14 mouse cellular contexts compared by ENCODE assay signal in genomic region chr10:70279349-70279748, GRCm38 (mm10). TPM values are rescaled to one million over a fixed set of nuclear protein-coding genes. Genes with fewer than 3 reads are reported as not detected.
DNase-seq lines count a peak whose midpoint lies in the region; ATAC-seq and TF ChIP-seq lines count a peak whose summit lies in the region.
"Had no signal": no experiment of that assay in that cellular context is flagged by ENCODE, and none has a peak within 500 bp of the region (broad histone marks: within the 10 kb centered on the region; RNA-seq: fewer than 3 reads in every experiment).

No protein-coding gene starts in this region.

- ATAC-seq in kidney, embryonic 15.5 days (replicated peaks; ENCODE audit: low FRiP score) = no peak
- ATAC-seq in inflammation-experienced regulatory T-cells, adult 6 months = no peak

- TF ChIP-seq EP300 in CH12.LX (IDR thresholded peaks at IDR 0.05; ENCODE audit: low read length) = no peak

- WGBS in kidney, adult 2 months = 80% methylated on average over 8 of the region's 8 CpGs
- 74% methylated on average over 8 of the region's 8 CpGs for WGBS in kidney, embryonic 15.5 days
- 81% methylated on average over 8 of the region's 8 CpGs for whole genome bisulfite sequencing in bone marrow, adult 2 months

- TF ChIP-seq CTCF in kidney, adult 2 months (conservative IDR thresholded peaks at IDR 0.05; ENCODE audit: insufficient read depth, insufficient read length, low read depth, low read length) = peak; percentile 41
- peak; percentile 29 to 36; a peak in 2 of 4 replicates for TF ChIP-seq CTCF in CH12.LX (conservative IDR thresholded peaks at IDR 0.05 in 1 of 2, IDR thresholded peaks at IDR 0.05 in 1 of 2; ENCODE audit: low read depth in 2 of 2, low read length in 2 of 2)
- TF ChIP-seq CTCF in bone marrow, adult 2 months (IDR thresholded peaks at IDR 0.05; ENCODE audit: control insufficient read depth, insufficient read depth, low read length) = peak; percentile 29; the same call in 1 of the 2 replicates

- DNase-seq in kidney, adult 2 months = no peak
- peak; percentile 25 for DNase-seq in lung, postnatal 36 days
- no peak for DNase-seq in lung, postnatal 10 days
- DNase-seq in CH12.LX (ENCODE audit: extremely low read depth) = no peak
- DNase-seq: adrenal gland, postnatal 36 days; cerebellum, adult 11 months; cerebellum, postnatal 36 days; kidney, adult 11 months; right cerebral cortex, postnatal 14 days had no signal

- in situ Hi-C loops in CH12.LX (cut with MboI; ENCODE audit: low pct_ligation_motif_present, low pct_unique_long_range_greater_than_20kb, low sequenced_read_pairs) = loop anchor here (25.0 kb wide), 3 partner anchors 292 to 817 kb away; no protein-coding TSS in a partner anchor

- H3K4me1 ChIP-seq in kidney, adult 2 months (ENCODE audit: control insufficient read depth, insufficient read depth, low read length) = no peaks in the 10 kb centered on the region
- H3K4me1 ChIP-seq in kidney, embryonic 15.5 days = 0 out of 2 replicates have a peak, but pooled peaks cover 5% of the 10 kb centered on the region
- H3K4me1 ChIP-seq in CH12.LX (ENCODE audit: control insufficient read depth in 1 of 2, insufficient read depth in 2 of 2) = no peaks in the 10 kb centered on the region
- no peaks in the 10 kb centered on the region for H3K4me1 ChIP-seq in bone marrow, adult 2 months (ENCODE audit: control insufficient read depth, insufficient read depth, low read length)

- dilution Hi-C loops in CH12.LX (cut with MboI; ENCODE audit: extremely low pct_ligation_motif_present, extremely low pct_unique_long_range_greater_than_20kb, low sequenced_read_pairs) = no loop called here

- no peak overlapping the region for H3K4me2 ChIP-seq in kidney, embryonic 15.5 days
- H3K4me2 ChIP-seq in CH12.LX (ENCODE audit: insufficient read depth, low read depth, poor library complexity, severe bottlenecking) = no peak overlapping the region

- H3K79me2 ChIP-seq in CH12.LX (replicated peaks; ENCODE audit: control insufficient read depth, extremely low read depth, insufficient read depth, poor library complexity, severe bottlenecking) = no peaks in the 10 kb centered on the region

- peaks cover 3% of the 10 kb centered on the region for H3K36me3 ChIP-seq in kidney, adult 2 months (ENCODE audit: control insufficient read depth, insufficient read depth, low read length)
- no peaks in the 10 kb centered on the region for H3K36me3 ChIP-seq in kidney, embryonic 15.5 days
- no peaks in the 10 kb centered on the region for H3K36me3 ChIP-seq in CH12.LX (replicated peaks in 1 of 2; ENCODE audit: control insufficient read depth in 1 of 2, insufficient read depth in 1 of 2, low read length in 1 of 2)

- TF ChIP-seq RAD21 in CH12.LX (IDR thresholded peaks at IDR 0.05; ENCODE audit: low read depth, low read length) = no peak; the same call in 1 of the 2 replicates

- no peak overlapping the region for H3K9ac ChIP-seq in kidney, embryonic 15.5 days
- H3K9ac ChIP-seq in CH12.LX (ENCODE audit: insufficient read depth, low read depth) = no peak overlapping the region

- 0 out of 2 replicates have a peak, but pooled peaks cover 2% of the 10 kb centered on the region for H3K9me3 ChIP-seq in kidney, embryonic 15.5 days (replicated peaks)
- H3K9me3 ChIP-seq in CH12.LX (replicated peaks; ENCODE audit: low read length) = no peaks in the 10 kb centered on the region

- no peak overlapping the region for H3K27ac ChIP-seq in kidney, adult 2 months (ENCODE audit: insufficient read depth, low read depth, low read length)
- no peak overlapping the region for H3K27ac ChIP-seq in kidney, embryonic 15.5 days
- H3K27ac ChIP-seq in CH12.LX (ENCODE audit: insufficient read depth, low read depth) = no peak overlapping the region
- H3K27ac ChIP-seq in bone marrow, adult 2 months (ENCODE audit: control insufficient read depth, insufficient read depth, low read depth, low read length, poor library complexity) = no peak overlapping the region

- no peak overlapping the region for H3K4me3 ChIP-seq in kidney, adult 2 months (ENCODE audit: insufficient read depth, low read depth, low read length)
- H3K4me3 ChIP-seq in kidney, embryonic 15.5 days (replicated peaks) = no peak overlapping the region
- no peak overlapping the region for H3K4me3 ChIP-seq in CH12.LX (replicated peaks in 1 of 3; ENCODE audit: low read depth in 2 of 3, low read length in 2 of 3, poor library complexity in 1 of 3)
- H3K4me3 ChIP-seq in bone marrow, adult 2 months (replicated peaks; ENCODE audit: control insufficient read depth, low read depth, low read length) = no peak overlapping the region
- H3K4me3 ChIP-seq: megakaryocyte, embryonic 14.5 days; myocyte had no signal

- no peaks in the 10 kb centered on the region for H3K27me3 ChIP-seq in kidney, adult 2 months (replicated peaks; ENCODE audit: control insufficient read depth, insufficient read depth, low read length)
- no peaks in the 10 kb centered on the region for H3K27me3 ChIP-seq in kidney, embryonic 15.5 days
- no peaks in the 10 kb centered on the region for H3K27me3 ChIP-seq in CH12.LX (replicated peaks)
- H3K27me3 ChIP-seq: megakaryocyte, embryonic 14.5 days had no signal

- TF ChIP-seq POLR2A in kidney, adult 2 months (IDR thresholded peaks at IDR 0.05; ENCODE audit: low read depth, low read length) = no peak
- TF ChIP-seq POLR2A in CH12.LX (IDR thresholded peaks at IDR 0.05; ENCODE audit: low read depth, low read length) = no peak
- no peak for TF ChIP-seq POLR2A in bone marrow, adult 2 months (IDR thresholded peaks at IDR 0.05; ENCODE audit: borderline replicate concordance, control insufficient read depth, low read depth, low read length)

TF ChIP-seq in CH12.LX, 34 proteins besides CTCF, POLR2A, EP300 and RAD21:
- TF ChIP-seq ELF1 (IDR thresholded peaks at IDR 0.05; ENCODE audit: low read depth, low read length) (no peak), MEF2A (IDR thresholded peaks at IDR 0.05; ENCODE audit: borderline replicate concordance, low read depth, low read length) (no peak), MYC (IDR thresholded peaks at IDR 0.05; ENCODE audit: low read depth, low read length) (no peak), CHD1 (IDR thresholded peaks at IDR 0.05; ENCODE audit: low read depth, low read length) (no peak), ZKSCAN1 (IDR thresholded peaks at IDR 0.05; ENCODE audit: borderline replicate concordance, low read depth, low read length) (no peak), NELFE (IDR thresholded peaks at IDR 0.05; ENCODE audit: low read depth, low read length) (no peak), TBP (conservative IDR thresholded peaks at IDR 0.05; ENCODE audit: low read depth, low read length) (no peak), CHD2 (IDR thresholded peaks at IDR 0.05; ENCODE audit: low read length) (no peak), POLR2AphosphoS2 (IDR thresholded peaks at IDR 0.05; ENCODE audit: low read depth, low read length) (no peak), MXI1 (IDR thresholded peaks at IDR 0.05; ENCODE audit: low read depth, low read length) (no peak), ETS1 (conservative IDR thresholded peaks at IDR 0.05; ENCODE audit: low read depth, low read length) (no peak), MAX (IDR thresholded peaks at IDR 0.05; ENCODE audit: low read length) (no peak)
TF ChIP-seq in CH12.LX: peak in this region for 0.

RNA-seq across cellular contexts. Expression of gene Slc16a9, which starts 34.4 kb away (rescaled TPM):
- 68.9 and 77.1 TPM in 2 replicates for polyA plus RNA-seq in kidney, adult 2 months (2012; rRNA removed)
- 3.8 and 4.8 TPM in 2 replicates for polyA plus RNA-seq in kidney, embryonic 15.5 days (2015; fragmentation: Nextera tagmentation; extraction: Ambion mirVana)
- not detected in 2 replicates for total RNA-seq in CH12.LX (2012; rRNA removed)
- total RNA-seq in CH12.LX (2014; rRNA removed) = not detected in 2 replicates
- not detected in 2 replicates for polyA plus RNA-seq in CH12.LX (2012; ENCODE audit: insufficient read length, low read depth)
- 1.0 and 1.5 TPM in 2 replicates for polyA plus RNA-seq in bone marrow, adult 2 months (2011; ENCODE audit: insufficient read depth, insufficient read length, low replicate concordance, missing spikeins)
- polyA plus RNA-seq in inflammation-experienced regulatory T-cells, adult 6 months (2017; shearing (Covaris generic)) = not detected

Comparison
In these comparisons a context has a peak if more than half of its experiments do, and no peak if none do; other contexts are left out.
1. RNA of gene Slc16a9, which starts 34.4 kb away (polyA plus RNA-seq): 68.9 to 77.1 TPM in kidney, adult 2 months; 3.8 to 4.8 TPM in kidney, embryonic 15.5 days, 1.0 to 1.5 TPM in bone marrow, adult 2 months, not detected in CH12.LX and not detected in inflammation-experienced regulatory T-cells, adult 6 months; every median in the first group is over 10 times any median in the second.
2. Peak in every context shown above with its lines, with median percentiles within 50 percentile points of each other: CTCF ChIP-seq.